Mouse (Mus musculus) adipocyte (in vitro differentiated cells): ENCODE measurements around the gene Tdrd1.
"Not testable (repeated sequence)": the region's sequence is repeated elsewhere in the genome, so short reads cannot be mapped to it uniquely, and the experiment has no call there.

Experiments
- DNase-seq: peaks from one replicate; pipeline ENCODE4 v3.0.0-alpha.2; 2016; ENCODE audit warnings: low spot score

Gene Tdrd1

DNA sequence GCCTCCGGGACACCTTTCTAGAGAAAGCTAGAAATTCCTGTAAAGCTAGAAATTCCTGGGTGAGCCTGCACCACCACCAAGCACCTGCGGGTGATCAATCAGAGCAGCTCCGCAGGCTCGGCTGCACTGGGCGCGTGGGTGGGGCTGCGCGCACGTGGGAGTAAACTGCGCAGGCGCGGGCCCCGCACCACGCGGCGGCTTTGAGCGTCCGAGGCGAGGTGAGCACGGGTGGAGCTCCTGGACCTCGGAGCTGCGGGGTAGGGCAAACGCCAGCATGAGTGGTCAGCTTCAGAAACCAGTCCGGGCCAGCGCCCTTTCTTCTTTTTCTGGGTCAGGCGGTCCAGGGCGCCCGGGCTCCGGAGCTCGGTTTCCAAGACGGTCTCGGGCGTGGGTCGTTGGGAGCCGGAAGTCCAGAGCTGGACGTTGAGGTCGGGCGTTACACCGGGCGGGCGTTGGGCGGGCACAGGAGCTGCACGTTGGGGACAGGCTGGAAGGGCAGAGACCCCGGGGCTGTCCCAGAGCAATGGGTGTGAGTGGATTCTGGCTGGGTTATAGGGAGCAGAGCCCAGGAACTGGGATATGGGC, at the start of gene Tdrd1:
TSS of gene Tdrd1 (plus strand) at position 163 of the 585 bp plus-strand sequence.
- DNase-seq = no peak

DNA sequence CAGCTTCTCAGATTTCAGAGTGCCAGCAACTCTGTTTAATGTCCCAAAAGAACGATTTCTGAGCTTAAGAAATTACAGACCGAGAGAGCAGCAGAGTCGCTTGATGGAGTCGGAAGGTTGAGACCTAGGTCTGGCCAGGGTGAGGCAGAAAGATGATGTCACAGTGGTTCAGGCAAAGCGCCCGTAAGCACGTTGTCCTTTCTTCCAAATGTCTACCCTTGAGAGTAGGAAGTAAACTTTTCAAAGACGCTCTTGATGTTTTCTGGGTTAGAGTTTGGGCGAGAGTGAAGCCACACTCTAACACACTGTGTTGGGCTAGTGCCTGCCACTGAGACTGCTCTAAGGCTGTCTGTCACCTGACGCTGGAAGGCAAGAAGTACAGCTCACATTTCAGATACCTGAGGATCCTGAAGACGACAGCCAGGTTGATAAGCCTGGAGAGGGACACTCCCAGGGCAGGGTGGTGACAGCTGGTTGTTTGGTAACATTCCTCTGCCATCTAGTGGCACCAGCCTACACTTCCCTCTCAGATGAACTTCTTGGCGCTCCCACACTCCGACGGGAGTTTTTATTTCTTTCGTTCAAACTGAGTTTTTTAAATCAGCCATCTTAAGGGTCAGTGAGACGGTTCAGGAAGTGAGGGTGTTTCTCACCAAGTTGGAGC, 49.2 kb upstream of the Tdrd1 start:
- DNase-seq = peak; percentile 77

DNA sequence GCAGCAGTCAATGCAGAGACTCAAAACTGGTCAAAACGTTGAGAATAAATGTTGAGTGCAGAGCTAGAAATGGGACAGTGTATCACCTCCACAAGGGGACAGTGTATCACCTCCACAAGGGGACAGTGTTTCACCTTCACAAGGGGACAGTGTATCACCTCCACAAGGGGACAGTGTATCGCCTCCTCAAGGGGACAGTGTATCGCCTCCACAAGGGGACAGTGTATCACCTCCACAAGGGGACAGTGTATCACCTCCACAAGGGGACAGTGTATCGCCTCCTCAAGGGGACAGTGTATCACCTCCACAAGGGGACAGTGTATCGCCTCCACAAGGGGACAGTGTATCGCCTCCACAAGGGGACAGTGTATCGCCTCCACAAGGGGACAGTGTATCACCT, 47.5 kb upstream of the Tdrd1 start:
- DNase-seq = not testable (repeated sequence)

DNA sequence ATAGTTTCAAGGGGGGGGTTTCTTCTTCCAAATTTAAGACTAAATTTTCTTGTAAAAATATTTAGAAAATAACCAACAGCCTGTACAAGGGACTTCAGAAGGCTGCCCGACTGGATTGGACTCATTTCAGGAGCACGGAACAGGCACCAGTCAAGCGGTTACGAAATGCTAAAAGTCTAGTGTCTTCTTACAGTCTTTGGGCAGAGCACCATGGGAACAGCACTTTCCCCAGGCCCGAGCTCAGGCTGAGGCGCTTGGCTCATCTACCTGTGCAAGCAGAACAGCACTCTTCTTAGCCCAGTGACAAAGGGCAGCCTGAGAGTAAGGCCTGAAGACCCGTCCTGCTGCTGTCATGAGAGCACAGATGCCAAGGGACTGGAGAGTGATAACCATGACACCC, 38.1 kb upstream of the Tdrd1 start:
- DNase-seq = peak; percentile 42

DNA sequence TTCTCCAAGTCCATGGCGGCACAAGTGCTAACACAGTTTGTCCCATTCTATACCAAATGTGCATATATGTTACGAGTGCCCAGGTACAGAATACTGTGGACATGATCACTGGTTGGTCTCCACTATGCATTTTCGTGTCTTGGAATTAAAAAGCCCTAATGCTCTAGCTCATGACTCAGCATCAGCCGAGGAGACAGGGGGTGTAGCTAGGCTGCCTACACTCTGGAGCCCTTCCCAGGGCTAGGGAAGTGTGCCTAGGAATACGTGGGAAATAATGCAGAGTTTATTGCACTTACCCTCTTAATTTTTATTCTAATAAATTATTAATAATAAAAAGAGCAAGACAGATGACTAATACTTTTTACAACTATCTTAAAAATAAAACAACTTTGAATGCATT, 37.1 kb upstream of the Tdrd1 start:
- no peak for DNase-seq

DNA sequence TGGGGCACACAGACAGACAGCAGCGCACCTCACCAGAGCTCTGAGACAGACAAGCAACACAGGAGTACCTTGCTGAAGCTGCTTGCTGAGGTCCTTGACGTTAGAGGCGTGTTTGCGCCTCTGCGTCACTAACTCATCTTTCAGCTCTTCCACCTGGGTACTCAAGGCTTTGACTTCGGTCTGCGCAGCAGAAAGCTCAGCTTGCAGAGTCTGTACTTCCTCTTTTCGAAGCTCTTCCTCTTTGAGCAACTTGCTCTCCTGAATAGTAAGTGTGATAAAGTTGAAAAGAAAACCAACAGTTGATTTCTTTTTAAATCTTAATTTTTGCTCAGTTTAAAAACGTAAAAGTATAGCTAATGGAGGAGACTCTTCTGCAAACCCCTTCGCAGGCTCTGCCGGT, 28.6 kb upstream of the Tdrd1 start:
- no peak for DNase-seq

DNA sequence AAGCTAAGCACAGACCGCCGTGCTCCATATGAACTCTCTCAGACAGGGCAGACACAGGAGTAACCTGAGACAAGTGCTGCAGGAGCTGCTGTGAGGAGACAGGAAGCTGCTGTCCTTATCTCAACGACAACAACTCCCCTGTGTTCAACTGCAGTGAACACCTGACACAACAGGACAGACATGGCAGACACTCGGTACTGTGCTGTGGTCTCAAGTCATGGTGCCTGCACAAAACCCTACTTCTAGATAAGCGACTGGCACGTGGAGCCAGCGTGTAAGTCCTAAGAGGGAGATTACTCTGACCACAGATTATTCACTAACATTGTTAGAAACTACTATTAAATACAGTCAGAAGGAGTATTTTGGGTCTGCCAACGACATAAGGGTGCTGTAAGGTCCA, 25.8 kb upstream of the Tdrd1 start:
- DNase-seq = no peak

DNA sequence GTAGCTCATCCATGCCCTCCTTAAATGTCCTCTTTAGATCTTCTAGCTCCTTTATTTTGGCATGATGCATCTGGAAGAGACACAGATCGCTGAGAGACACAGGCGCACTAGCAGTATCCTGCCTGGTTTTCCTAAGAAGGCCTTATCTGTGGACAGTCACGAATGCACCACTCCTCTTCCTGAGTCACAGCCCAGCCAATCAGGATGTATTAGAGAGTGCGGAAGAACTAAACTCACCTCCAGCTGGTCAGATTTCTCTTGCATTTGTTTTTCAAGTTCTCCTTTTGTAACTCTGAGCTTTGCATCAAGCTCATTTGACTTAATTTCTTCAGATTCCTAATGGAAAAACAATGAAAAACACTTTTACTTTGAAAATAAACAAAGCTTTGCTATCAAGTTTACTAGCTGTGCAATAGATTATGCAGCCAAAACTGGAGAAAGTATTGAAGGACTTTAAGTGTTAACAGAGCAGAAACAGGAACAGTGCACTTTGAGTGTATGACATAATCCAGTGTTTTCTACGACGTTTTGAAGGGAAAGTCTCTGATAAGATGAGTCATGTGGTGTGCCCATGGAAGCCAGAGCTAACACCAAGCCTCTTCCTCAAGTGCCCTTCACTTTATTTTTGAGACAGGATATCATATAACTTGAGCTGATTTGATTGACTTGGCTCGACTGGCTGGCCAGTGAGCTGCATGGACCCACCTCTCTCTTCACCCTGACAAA, 24.9 kb upstream of the Tdrd1 start:
- DNase-seq = no peak

DNA sequence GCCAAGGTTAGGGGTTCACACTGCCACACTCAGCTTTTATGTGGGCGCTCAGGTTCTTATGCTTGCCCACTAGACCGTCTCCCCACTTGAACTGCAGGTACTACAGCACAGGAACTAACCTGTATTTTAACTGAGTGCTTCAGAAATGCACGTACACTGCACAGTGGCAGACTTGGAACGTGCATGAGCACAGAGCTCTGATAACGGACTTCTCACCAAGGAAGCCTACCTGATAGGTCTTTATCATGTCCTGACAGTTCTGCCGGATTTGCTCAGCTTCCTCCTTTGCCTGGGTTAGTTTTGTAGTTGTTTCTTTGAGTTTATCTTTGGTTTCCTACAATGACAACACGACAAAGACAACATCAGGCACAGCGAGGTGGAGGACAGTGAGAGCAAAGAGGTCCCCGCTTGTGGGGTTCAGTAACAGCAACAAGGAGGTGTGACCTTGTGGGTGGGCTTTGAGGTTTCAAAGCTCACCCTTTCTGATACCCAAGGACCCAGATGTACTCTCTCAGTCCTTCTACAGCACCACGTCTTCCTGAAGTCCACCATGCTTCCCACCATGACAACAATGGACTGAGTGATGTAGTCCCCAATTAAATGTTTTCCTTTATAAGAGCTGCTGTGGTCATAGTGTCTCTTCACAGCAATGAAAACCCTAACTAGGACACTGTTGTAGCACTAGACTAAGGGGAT, 24.2 kb upstream of the Tdrd1 start:
- DNase-seq = no peak

DNA sequence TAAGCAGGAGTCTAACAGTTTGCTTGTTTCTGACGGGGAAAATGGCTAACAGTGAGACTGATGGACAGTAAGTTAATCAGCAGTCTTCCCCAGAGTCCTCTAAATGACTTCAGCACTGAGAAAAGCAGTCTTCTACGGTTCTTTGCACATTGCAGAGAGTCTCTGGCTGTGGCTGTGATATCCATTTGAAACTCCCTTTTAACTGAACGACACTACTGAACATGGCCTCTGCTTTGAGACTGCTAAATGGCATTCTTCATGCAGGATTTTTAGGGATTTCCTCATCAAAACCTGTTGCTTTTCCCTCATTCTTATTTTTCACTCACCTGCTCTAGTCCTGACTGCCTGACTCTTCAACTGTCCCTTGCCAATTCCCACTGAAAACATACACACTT, 23.7 kb upstream of the Tdrd1 start:
- DNase-seq = no peak

DNA sequence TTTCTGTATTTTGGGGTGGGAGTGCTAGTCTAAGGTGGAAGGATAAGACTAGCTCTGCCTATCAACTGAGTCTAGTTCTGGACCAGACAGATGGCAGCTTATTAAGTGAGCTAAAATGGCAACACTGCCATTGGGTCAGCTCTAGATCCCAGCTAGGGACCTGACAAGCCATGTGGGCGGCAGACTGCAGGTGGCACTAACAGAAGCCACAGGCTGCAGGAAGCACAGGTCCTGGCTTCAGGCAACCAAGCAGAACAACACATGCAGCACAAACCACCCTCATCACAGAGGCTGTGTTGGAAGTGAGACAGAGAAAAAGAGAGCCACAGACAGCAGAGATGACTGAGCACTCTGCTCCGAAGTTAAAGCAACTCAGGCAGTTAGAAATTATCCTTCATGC, 20.6 kb upstream of the Tdrd1 start:
- DNase-seq = no peak

DNA sequence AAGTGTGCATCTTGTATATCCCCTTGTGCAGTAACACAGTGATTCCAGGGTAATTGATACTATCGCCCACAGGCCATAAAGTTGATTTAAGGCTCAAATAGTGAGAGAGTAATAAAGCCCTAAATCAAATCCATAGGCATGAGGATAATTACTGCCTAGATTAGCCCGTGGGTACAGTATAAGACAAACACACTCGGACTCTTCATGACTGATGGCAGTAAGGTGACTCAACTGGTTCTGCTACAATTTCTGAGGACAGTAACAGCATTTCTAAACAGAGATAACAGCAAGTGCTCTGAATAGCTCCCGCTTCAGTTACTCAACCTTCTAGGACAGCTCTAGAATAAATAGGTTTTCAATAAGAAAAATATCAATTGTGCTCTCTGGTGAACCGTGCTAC, 18.9 kb upstream of the Tdrd1 start:
- no peak for DNase-seq

DNA sequence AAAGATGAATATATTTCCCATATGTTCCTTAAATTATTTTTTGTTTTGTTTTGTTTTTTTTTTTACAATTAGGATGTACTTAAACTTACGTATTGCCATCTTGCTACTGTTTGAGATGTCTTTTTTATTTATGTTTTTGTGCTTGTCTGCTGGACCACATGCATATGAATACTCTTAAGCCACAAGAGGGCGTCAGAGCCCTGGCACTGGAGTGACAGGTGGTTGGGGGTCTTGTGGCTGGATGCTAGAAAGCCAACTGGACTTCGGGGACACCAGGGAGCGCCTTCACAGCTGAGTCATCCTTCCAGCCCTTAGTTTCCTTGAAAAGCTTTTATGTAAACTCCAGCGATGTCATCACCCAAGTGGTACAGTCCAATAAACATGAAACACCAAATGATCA, 17.2 kb upstream of the Tdrd1 start:
- DNase-seq = no peak

DNA sequence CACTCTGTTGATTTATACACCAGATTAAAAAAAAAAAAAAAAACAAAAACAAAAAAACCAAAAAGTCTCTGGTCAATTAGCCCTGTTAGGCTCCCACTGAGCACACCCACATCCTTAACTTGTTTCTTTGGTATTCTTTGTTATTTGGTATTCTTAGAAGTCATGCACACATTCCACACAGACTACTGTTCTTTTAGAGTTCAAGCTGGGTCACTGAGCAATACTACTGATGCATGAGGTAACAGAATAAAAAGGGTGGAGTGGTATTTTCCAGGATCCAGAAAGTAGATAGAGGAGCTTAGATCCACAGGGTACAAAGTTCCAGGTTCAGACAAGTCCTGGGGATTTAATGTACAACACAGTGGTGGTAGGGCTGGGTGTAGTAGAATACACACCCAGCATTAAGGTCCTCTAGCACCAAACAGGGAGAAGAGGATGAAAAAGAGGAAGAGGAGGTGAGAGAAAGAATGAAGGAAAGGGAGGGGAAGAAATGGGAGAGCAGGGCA, 15.3 kb upstream of the Tdrd1 start:
- no peak for DNase-seq

DNA sequence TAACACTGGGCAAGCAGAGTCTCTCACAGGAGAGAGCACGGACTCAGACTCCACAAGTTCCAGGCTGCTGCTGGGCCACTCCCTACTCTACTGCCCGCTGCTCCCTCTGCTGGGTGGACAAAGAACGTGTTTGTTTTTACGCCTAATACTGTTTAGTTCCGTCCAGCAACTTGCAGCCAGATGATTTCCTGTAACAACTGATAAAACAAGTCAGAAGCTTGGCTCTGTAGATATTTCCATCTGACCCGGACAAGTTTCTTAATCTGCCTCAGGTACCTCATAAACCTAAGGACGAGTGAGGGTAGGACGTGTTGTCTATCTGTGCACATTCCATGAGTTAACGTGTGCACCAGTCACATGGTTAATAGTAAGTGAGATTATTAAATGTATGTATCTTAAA, 14.4 kb upstream of the Tdrd1 start:
- peak; percentile 54 for DNase-seq

DNA sequence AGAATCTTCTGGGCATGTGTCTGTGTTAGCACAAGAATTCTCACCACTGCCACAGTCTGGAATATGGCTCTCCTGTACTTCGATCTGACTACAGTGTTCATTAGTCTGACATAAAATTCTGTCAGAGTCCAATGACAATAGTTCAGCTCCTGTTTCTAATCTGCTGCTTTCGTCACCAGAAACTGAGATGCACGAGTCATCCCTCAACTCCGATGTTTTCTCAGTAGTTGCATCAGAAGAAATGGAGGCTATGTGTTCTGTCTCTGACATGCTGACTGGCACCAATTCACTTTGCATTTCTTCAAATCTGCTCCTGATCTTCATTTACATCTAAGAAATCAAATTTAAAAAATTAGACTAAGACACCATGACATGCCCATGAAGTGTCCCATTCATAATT, 12.6 kb upstream of the Tdrd1 start:
- peak; percentile 16 for DNase-seq

DNA sequence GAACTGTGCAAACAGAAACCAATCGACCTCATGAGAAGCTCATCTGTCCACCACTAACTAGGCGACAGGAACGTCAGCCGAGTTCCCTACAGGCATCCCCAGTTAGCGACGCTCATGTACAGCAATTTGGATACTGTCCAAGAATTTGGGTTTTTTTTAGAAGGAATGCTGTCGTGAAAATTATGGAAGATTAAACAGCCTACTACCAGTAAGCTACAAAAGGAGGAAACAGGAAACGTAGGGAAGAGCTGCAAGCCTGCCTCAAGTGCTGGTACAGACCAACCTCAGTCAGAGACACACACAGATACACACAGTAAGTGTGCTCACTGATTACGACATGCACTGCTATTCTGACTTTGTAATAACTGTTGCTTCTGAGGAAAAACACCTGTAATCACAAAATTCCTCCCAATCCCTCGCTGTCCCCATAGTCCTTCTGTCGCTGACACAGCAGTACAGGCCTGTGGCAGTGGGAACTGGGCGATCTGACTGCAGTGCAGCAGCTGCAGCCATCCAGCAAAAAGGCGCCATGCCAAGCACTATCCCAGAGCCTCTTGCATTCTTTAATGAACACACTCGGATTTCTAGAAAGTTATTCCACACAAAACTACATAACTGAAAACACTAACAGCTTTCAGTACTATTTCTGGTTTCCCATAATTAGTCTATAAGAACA, 8.0 kb upstream of the Tdrd1 start:
- peak; percentile 40 for DNase-seq

DNA sequence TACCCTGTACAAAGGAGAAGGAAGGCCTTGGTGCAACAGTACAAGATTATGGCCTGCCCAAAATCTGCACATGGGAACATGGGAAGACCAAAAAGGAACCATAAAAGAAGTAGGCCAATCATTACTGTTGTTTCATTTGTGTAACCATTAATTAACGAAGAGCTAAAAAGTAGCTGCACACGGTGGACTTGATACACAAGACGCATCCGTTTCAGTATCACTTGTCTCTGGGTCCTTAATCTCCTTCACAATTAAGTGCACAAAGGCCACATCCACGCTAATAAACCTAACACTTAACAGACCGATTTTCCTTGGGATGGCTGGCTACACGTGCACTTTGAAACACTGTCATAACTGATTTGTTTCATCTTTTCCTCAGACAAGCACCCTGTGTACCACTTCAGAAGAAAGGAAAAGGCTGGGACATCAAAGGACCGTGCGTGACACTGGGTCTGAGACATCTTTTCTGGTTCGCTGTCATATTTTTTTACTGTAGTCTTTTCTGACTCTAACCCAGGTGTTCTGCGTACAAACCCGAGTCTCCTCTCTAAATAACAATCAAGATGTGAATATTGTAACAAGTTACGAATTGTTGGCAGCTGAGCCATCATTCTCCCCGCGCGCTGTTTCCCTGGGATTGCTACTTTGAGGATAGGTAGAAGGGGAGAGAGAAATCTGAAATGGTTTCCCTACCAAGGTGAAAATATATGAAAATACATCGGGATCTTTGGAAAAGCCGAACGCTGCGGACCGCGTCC, 4.8 kb upstream of the Tdrd1 start:
- DNase-seq = peak; percentile 24

DNA sequence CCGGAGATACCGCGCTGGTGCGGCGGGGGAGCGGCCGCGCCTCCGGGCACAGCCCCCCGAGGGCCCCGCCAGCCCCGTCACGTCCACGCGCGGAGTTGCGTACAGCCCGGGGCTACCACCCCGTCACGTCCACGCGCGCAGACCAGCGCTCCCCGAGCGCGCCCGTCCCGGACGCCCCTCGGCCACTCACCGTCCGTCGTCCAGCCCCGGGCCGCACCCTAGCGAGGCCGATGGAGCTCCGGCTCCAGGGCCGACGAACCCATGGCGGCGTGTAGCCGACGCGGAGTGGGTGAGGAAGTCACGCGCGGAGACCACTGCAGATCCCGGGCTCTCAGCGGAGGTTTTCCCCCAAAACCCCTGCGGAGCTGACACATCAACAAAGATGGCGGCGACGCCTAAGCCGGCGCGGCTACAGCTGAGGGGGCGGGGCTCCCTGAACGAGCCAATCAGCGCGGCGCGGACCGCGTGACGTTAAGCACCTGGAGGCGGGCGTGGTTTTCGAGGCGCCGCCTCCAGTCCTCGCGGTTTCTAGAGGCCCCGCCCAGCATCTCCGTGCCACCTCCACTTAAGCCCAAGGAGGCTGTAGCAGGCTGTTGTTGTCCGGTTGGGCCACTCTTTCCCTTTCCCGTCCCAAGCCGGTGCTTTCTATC, 4.1 kb upstream of the Tdrd1 start, which contains the start of gene Ccdc186:
TSS of gene Ccdc186 (minus strand) at position 393 of the 650 bp plus-strand sequence.
- peak; percentile 95 for DNase-seq

DNA sequence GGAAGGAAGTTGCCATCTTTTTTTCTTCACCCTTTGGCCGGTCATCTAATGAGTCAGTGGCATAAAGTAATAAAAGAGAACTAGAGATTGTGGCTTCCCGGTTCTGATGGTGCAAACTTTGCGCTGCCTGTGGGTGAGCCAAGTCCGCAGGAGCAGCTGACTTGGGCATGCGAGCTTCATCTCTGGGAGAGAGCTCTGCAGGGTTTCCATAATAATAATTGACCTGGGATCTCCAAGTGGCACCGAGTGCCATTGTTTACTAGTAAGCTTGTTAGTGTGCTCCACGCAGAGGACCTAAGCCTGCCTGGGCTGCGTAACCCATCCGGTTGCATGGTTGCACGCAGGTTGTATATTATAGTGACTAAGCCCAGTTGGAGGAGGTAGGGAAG, 3.6 kb upstream of the Tdrd1 start:
- no peak for DNase-seq

DNA sequence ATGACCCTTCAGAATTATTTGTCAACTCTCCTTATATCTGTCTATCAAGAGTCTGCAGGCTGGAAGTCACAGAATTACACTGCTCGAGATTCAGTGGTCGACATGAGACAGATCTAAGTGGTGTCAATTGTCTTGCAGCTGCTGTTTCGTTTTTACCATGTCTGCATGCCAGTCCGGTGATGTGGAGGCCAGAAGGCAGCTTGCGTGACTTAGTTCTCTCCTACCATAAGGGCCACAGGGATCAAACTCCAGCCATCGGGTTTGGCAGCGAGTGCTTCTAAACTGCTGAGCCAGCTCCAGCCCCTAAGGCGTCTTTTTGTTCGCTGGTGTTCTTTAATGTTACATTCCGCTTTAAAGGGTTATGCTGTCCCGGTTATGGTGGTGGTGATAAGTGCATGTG, 2.3 kb downstream of the Tdrd1 start:
- no peak for DNase-seq
